Mouse (Mus musculus) erythroid progenitor cell, adult 5-6 weeks (primary cell): ENCODE data around the gene Zscan4b. TPM values are rescaled to one million over a fixed set of nuclear protein-coding genes. Genes with fewer than 3 reads are reported as not detected.
"Not testable (repeated sequence)": the region's sequence is repeated elsewhere in the genome, so short reads cannot be mapped to it uniquely, and the experiment has no call there.

Source experiments
- ATAC-seq: replicated peaks from 2 replicates; pipeline ENCODE4 v1.8.0; 2016; ENCODE audit warnings: moderate number of reproducible peaks, mild to moderate bottlenecking, moderate TSS enrichment, inconsistent platforms; ENCODE audit not compliant: poor library complexity, low FRiP score, severe bottlenecking
- total RNA-seq, 2 experiments: library from RNA; stranded (forward) in 1 of 2; stranded (reverse) in 1 of 2; fragments of 150-400 nt in 1 of 2; fragments of 186-747, 209-891 nt in 1 of 2; gene quantifications; 2 replicates each; pipeline versions ENCODE4 v1.2.3 to v1.2.4; 2015 to 2017; ENCODE audit warnings: low replicate concordance in 2 of 2

The Zscan4b gene
- not detected in 2 replicates for total RNA-seq (2015; ENCODE audit: low replicate concordance)
- total RNA-seq (2017; ENCODE audit: low replicate concordance): not detected in 2 replicates

- not testable (repeated sequence) for ATAC-seq
These were observed at the start of gene Zscan4b for GRCm38 (mm10) chr7:10904950-10905349. Gene Zscan4b, minus strand, starts transcription at chr7:10905050.

Other genes with a start within 250 kb of the Zscan4b start
- gene Nlrp4b, start 217.3 kb downstream of the Zscan4b start, total RNA-seq (2015; ENCODE audit: low replicate concordance): not detected in 2 replicates
- gene Nlrp4b, start 217.3 kb downstream of the Zscan4b start, total RNA-seq (2017; ENCODE audit: low replicate concordance): not detected in 2 replicates
- not detected in 2 replicates for gene Vmn1r71, start 150.7 kb downstream of the Zscan4b start, total RNA-seq (2015; ENCODE audit: low replicate concordance)
- not detected in 2 replicates for gene Vmn1r71, start 150.7 kb downstream of the Zscan4b start, total RNA-seq (2017; ENCODE audit: low replicate concordance)
- not detected in 2 replicates for gene Zscan4c, start 100.7 kb upstream of the Zscan4b start, total RNA-seq (2015; ENCODE audit: low replicate concordance)
- not detected in 2 replicates for gene Zscan4c, start 100.7 kb upstream of the Zscan4b start, total RNA-seq (2017; ENCODE audit: low replicate concordance)
- not detected in 2 replicates for gene Zscan4-ps1, start 164.6 kb upstream of the Zscan4b start, total RNA-seq (2015; ENCODE audit: low replicate concordance)
- not detected in 2 replicates for gene Zscan4-ps1, start 164.6 kb upstream of the Zscan4b start, total RNA-seq (2017; ENCODE audit: low replicate concordance)